Mouse (Mus musculus) bone marrow, adult 2 months (tissue): Measurements from ENCODE around the gene Hoxd11.

ENCODE experiments used
- CTCF ChIP-seq: fragments of 200-500 bp; IDR thresholded peaks from 2 replicates; pipeline ENCODE4 v1.5.1; 2011; ENCODE audit warnings: low read length, control low read depth; ENCODE audit not compliant: control insufficient read depth, insufficient read depth
- POLR2A ChIP-seq: fragments of 200-500 bp; IDR thresholded peaks from 2 replicates; pipeline ENCODE4 v1.6.1; 2011; ENCODE audit warnings: low read depth, mild to moderate bottlenecking, control low read depth, low read length, borderline replicate concordance; ENCODE audit not compliant: control insufficient read depth

- TF ChIP-seq CTCF = no peak
- no peak for TF ChIP-seq POLR2A
Observed at GRCm38 (mm10) chr2:74690338-74690716, 11.0 kb downstream of the Hoxd11 start.
